Mouse (Mus musculus) gastrocnemius, adult 2 months (tissue): ENCODE data around the gene Tmem30a. TPM values are rescaled to one million over a fixed set of nuclear protein-coding genes. Genes with fewer than 3 reads are reported as not detected.

Source experiments
- DNase-seq: peaks from one replicate; pipeline ENCODE4 v3.0.0; 2022
- H3K27ac ChIP-seq: fragments of 200-600 bp; 2 replicates; pipeline ENCODE4 v1.8.1; 2022; ENCODE audit warnings: mild to moderate bottlenecking
- H3K4me3 ChIP-seq: fragments of 200-600 bp; 2 replicates; pipeline ENCODE4 v1.8.1; 2022; ENCODE audit warnings: mild to moderate bottlenecking, moderate library complexity
- CTCF ChIP-seq: fragments of 200-600 bp; IDR thresholded peaks from 2 replicates; pipeline ENCODE4 v1.8.1; 2022; ENCODE audit warnings: antibody characterized with exemption, mild to moderate bottlenecking, moderate library complexity
- intact Hi-C: fragments of 180-260 bp; cut with DNase I; formaldehyde crosslinking; loops from one replicate; pipeline ENCODE4 v1.15.1; 2025
- total RNA-seq, 2 experiments: library from RNA; stranded (reverse); gene quantifications; 2 replicates each; pipeline ENCODE4 v1.2.3; 2021

Gene Tmem30a
- total RNA-seq, 2 experiments from 2014 or later, result 53.8 to 54.7 TPM

DNA sequence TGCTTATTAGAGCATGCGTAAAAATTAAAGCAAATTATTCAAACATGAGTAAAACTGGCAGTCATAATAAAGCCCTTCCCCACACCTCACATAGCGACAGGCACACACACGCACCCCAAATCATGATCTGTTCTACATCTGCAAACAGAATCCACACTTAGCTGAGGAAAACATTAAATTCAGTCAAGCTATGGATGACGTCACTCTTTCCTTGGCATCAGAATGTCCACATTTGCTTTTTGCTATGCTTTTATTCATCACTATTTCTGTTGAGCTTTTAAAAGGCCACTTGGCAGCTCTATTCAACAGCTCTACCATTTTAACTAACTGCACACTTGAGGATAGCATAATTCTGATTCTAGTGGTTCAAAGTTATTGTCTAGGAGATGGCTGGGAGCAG is 21.3 kb upstream of the Tmem30a start:
- intact Hi-C loops, result no loop called here
- no peak overlapping the region for H3K4me3 ChIP-seq
- no peak overlapping the region for H3K27ac ChIP-seq
- TF ChIP-seq CTCF, result no peak
- no peak for DNase-seq

DNA sequence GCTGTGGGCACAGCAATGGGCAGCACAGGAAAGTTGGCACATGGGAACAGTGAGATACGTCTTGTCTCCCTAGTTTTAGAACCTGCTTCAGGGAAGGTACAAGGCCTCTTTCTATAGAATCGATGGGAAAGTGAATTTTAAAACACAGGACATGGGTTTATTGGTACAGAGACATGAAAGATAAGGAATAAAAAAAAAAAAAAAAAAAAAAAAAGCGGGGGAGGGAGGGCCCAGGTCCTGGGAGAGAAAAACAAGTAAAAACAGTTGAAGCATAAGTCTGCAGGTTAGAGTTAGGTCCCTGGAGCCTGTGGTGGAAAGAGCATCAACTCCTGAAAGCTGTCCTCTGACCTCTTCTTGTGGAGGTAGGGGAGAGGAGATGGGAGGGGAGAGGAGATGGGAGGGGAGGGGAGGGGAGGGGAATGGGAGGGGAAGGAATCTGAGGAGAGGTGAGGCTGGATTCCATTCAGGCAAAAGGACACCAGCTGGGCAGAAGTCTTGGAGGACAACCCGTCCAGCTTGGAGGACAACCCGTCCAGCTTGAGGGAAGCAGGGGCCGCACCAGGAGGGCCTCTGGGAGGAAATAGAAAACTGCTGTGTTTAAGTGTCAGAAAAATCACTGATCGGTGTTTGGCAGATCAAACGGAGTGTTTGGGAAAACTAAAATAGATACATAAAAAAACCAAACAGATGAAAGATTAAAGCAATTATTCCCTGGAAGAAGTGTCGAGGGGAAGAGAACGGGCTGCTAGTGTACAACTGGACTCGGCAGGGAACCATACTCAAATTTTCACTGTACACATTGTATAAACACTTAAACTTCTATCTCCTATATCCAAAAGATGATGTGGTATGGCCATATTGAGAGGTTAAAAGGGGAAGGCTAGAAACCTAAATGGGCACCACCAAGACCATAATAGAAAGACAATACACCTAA is 17.9 kb upstream of the Tmem30a start:
- DNase-seq, result no peak
- Histone ChIP-seq H3K4me3 (no peak overlapping the region), H3K27ac (no peak overlapping the region)
- intact Hi-C loops, result no loop called here
- TF ChIP-seq CTCF, result no peak

DNA sequence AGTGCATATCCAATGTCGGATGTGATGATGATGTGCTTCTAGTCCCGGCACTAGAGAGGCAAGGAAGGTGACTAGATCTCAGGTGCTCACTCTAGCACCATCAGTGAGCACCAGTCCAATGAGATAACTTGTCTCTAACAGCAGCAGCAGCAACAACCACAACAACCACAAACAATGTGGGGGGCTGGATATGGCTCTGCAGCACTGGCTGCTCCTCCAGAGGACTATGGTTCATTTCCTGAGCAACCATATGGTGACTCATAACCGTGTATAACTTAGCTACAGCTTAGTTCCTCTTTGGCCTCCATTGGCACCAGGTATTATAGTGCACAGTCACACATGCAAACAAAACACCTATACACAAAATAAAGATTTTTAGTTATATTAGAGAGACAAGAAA is 17.2 kb upstream of the Tmem30a start:
- no peak for DNase-seq
- H3K27ac ChIP-seq, result no peak overlapping the region
- TF ChIP-seq CTCF, result no peak
- H3K4me3 ChIP-seq, result no peak overlapping the region
- intact Hi-C loops, result no loop called here

DNA sequence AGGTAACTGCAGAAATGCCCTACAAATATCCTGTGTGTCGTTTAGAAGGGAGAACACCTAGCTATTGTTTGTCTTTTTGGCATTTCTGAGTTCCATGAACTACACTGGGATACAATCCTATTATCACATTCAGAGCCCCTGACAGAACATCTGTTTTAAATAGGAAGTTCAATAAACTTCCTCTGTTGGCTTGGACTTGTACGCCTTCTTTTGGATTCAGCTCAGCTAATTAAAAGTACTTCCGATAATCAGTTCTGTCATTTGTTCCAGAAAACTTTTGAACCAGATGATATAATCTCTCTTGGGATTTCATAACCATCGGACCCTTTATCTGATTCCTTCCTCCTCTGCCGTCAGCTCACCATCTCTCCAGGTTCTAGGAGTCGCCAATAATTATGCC is 16.1 kb upstream of the Tmem30a start:
- intact Hi-C loops, result no loop called here
- no peak for DNase-seq
- TF ChIP-seq CTCF, result no peak
- peak overlapping the region; percentile 20; the same call in 1 of the 2 replicates for H3K27ac ChIP-seq
- H3K4me3 ChIP-seq, result no peak overlapping the region

DNA sequence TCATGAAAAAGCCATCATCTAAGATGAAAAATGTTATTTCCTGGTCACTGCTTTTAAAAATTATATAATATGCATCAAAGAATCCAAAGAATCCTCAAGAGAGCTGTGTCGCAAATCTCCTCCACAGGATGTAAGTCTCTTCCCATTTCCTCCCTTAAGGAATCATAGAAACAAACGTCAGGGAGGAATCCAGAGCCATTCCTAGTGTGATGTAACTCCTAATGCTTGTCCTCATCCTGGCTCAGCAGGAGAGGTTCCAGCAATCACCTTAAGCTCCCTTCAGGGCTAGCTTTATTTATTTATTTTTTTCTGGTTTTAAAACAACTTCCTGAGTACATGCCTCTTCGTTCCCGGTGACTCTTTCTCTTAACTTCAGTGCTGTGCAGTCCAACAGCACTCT is 13.9 kb upstream of the Tmem30a start:
- TF ChIP-seq CTCF, result no peak
- DNase-seq, result no peak
- intact Hi-C loops, result no loop called here
- Histone ChIP-seq H3K4me3 (peak overlapping the region; percentile 21; the same call in 1 of the 2 replicates), H3K27ac (peak overlapping the region; percentile 32; the same call in 1 of the 2 replicates)

DNA sequence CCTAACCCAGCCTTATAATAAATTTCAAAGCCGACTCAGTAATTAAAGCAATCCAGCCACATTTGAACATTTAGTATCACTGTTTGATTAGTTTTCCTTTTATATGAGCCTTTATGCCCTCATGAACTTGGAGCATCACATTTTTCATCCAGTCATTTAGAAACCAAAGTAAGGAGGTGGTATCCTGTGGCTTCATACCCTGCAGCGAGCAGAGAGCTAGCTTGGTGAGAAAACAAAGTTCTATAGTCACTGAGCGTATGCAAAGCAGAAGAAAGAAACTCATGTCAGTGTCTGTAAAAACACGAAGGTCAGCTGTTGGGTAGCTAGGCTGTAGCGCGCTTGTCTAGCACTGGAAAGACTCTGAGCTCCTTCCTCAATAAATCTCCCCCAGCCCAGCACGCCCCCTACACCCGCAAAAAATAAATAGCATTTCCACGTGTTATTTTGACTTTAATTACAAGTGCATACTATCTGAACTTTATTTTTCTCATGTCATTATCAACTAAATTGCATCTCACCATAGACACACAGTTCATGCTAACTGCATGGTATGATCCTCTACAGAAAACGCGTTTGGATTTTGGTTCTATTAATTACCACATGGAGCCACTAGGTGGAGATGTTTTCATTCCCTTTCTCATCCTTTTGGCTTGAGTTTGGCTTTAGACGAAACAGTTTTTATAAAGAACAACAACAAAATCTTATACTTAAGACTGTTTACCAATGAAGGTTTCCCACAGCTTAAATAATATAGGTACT is 13.2 kb upstream of the Tmem30a start:
- peak overlapping the region; percentile 21; the same call in 1 of the 2 replicates for H3K4me3 ChIP-seq
- TF ChIP-seq CTCF, result peak; percentile 84
- peak overlapping the region; percentile 32; the same call in 1 of the 2 replicates for H3K27ac ChIP-seq
- no peak for DNase-seq
- intact Hi-C loops, result loop anchor here (1.0 kb wide), 1 partner anchor 196 kb away; no protein-coding TSS in a partner anchor

DNA sequence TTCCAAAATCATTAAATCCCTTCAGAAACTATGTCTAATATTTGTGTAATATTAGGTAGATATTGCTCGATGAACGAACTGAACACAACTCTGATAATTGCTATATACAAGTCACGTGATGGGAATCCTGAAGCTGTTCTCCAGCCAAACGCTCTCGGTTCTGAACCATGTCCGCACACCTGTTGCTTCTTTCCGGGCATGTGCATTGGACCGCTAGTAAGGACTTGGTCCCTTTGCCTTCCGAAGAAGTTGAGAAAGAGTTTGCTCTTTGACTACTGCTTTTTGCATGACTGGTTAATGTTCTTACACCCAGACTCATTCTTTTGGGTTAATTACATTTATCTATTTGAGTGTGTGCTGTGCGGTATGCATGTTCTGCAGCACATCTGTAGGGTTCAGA is 12.1 kb upstream of the Tmem30a start:
- intact Hi-C loops, result no loop called here
- H3K27ac ChIP-seq, result no peak overlapping the region
- no peak for DNase-seq
- H3K4me3 ChIP-seq, result no peak overlapping the region
- TF ChIP-seq CTCF, result no peak

DNA sequence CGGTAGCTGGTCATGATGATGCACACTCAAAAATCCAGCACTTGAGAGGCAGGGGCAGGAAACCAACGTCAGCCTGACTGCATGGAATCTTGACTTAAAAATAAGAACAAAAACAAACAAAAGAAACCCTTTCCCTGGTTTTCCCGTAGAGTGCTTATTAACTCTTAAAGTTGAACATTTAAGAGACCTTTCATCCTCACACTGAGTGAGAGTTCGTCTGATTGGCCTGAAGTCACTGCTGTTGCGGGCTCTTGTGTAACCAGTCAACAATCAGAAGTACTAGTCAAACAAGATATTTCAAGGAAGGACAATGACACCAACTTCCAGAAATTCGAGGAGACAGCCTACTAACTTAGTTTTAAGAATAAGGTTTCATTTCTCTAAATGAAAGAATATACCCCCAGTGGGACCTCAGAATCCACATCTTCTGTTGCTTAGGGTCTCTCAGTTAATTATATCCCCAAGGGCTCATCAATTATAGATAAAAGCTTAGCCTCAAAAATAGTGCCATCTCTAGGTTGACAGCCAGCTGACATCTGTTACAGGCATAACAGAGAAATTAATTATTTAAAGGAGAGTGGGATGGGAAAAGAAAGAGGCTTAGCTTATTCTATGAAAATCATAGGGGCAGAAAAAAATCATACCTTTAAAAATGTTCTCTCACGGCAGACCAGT is 3.3 kb upstream of the Tmem30a start:
- no peak for TF ChIP-seq CTCF
- intact Hi-C loops, result no loop called here
- H3K27ac ChIP-seq, result no peak overlapping the region
- no peak overlapping the region for H3K4me3 ChIP-seq
- DNase-seq, result no peak

DNA sequence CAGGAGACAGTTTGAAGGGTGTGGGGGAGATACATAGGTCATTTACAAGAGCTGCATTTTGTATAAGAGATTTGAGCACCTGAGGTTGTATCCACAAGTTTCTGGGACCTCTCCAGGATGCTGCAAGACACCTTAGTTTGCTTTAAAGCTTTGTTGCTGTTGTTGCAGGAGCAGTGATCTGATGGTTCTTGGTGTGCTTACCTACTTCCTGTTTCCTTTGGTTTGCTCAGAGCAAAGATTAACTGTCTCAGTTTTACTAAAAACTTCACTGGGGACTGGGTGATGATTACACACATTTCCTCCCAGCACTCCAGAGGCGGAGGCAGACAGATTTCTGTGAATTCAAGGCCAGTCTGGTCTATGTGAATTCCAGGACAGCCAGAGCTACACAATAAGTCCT is 1.8 kb upstream of the Tmem30a start:
- H3K27ac ChIP-seq, result no peak overlapping the region
- H3K4me3 ChIP-seq, result no peak overlapping the region
- intact Hi-C loops, result no loop called here
- no peak for DNase-seq
- no peak for TF ChIP-seq CTCF

DNA sequence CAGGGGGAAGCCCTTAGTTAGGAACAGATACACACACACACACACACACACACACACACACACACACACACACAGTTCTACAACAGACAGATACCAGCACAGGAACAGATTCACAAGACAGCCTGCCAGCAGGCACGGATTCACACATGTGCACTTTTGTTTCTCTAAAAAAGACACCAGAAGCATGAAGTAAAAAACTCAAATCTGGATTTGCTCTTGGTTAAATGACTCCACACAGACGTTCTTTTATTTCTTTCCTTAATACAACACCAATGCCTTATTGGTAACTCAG is 7.6 kb downstream of the Tmem30a start:
- intact Hi-C loops, result no loop called here
- H3K27ac ChIP-seq, result no peak overlapping the region
- no peak for DNase-seq
- no peak overlapping the region for H3K4me3 ChIP-seq
- no peak for TF ChIP-seq CTCF

DNA sequence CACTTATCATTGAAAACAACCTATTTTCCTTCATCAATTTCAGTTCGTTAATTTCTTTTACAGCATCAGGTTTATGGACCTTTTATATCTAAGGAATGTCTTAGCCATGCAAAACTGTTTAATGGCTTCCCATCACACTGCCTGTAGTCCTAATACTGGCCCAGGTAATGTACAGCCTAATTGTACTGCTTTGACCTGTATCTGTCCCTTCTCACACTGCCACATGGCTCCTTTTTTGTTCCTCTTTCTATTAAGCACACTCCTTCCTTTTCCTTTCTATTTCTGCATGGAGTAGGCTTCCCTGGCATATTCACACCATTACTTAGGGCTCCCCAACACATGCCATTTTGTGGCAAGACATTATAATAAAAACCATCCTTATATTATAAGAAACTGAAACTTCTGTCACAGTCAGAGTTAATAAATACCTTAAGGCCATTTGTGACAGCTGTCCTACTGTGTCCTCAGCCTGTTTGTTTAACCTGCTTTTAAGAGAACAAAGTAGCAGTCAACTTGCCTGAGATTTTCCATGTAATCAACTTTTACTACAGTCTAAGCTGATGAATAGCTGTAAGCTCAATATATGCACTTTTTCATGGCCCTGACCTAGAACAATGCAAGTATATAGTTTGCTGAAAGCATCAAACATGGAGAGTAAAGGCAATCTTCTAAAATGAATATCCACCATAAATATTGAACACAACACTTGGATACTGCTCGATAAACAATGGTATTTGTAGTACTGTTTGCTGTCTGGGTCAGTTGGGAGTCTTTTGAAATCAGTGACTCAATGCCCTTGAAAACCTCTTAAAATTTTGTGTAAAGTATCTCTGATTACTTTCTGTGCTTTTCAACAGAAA is 8.1 kb downstream of the Tmem30a start:
- no peak for DNase-seq
- intact Hi-C loops, result no loop called here
- TF ChIP-seq CTCF, result no peak
- Histone ChIP-seq H3K27ac (no peak overlapping the region), H3K4me3 (no peak overlapping the region)

DNA sequence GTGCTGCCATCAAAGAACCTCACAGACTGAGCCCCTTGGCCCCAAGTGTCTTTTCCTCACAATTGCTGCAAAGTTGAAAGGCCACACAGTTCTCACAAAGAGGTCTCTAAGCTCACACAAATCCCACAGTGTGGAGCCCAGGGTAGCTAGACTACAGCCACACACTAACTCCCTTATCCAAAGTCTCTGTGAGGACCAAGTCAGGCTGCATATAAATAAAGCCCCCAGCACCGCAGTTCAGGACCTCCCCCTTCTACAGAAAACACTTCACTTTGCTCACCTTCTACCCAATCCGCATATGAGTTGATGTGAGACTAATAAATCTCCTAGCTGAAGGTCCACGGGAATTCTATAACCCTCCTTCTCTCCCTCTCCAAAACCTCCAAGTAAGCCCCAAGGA is 8.9 kb downstream of the Tmem30a start:
- DNase-seq, result no peak
- H3K27ac ChIP-seq, result no peak overlapping the region
- no peak for TF ChIP-seq CTCF
- intact Hi-C loops, result no loop called here
- H3K4me3 ChIP-seq, result no peak overlapping the region
